Mouse (Mus musculus): ENCODE results near the gene Zbtb18. TPM values are rescaled to one million over a fixed set of nuclear protein-coding genes. Genes with fewer than 3 reads are reported as not detected.
"Not testable (repeated sequence)": the region's sequence is repeated elsewhere in the genome, so short reads cannot be mapped to it uniquely, and the experiment has no call there.

Gene Zbtb18
- polyA plus RNA-seq, 1 experiment from 2014 or later = 1.3 TPM

- no peak overlapping the region for H3K4me2 ChIP-seq (ENCODE audit: low read depth, low read length)
- 50% methylated on average over 7 of the region's 7 CpGs for WGBS
Observed at GRCm38 (mm10) chr1:177445461-177446130, 3.4 kb downstream of the Zbtb18 start.

GRCm38 (mm10) chr1:177447086-177447485, 4.9 kb downstream of the Zbtb18 start:
- peaks cover 12% of the 10 kb centered on the region for H3K36me3 ChIP-seq (ENCODE audit: control insufficient read depth, insufficient read depth, low read length)
- H3K9me3 ChIP-seq (ENCODE audit: control insufficient read depth, low read length) = no peaks in the 10 kb centered on the region
- WGBS = 71% methylated on average over 9 of the region's 9 CpGs
- no peak overlapping the region for H3K27ac ChIP-seq (ENCODE audit: low read length)
- H3K4me1 ChIP-seq (ENCODE audit: control insufficient read depth, insufficient read depth, low read length) = peaks cover 6% of the 10 kb centered on the region; the same call in 1 of the 2 replicates
- no peak overlapping the region for H3K4me2 ChIP-seq (ENCODE audit: low read depth, low read length)
- no peak for ATAC-seq
- no peak overlapping the region for H3K9ac ChIP-seq (ENCODE audit: low read depth, low read length)
- H3K4me3 ChIP-seq (ENCODE audit: low read length) = no peak overlapping the region
- no peaks in the 10 kb centered on the region for H3K27me3 ChIP-seq (replicated peaks; ENCODE audit: control insufficient read depth, insufficient read depth, low read length)

More at GRCm38 (mm10) chr1:177445461-177446130, 3.4 kb downstream of the Zbtb18 start:
- peaks cover 12% of the 10 kb centered on the region for H3K36me3 ChIP-seq (ENCODE audit: control insufficient read depth, insufficient read depth, low read length)
- no peaks in the 10 kb centered on the region for H3K9me3 ChIP-seq (ENCODE audit: control insufficient read depth, low read length)
- no peak overlapping the region for H3K4me3 ChIP-seq (ENCODE audit: low read length)
- ATAC-seq = no peak
- H3K27ac ChIP-seq (ENCODE audit: low read length) = no peak overlapping the region
- H3K4me1 ChIP-seq (ENCODE audit: control insufficient read depth, insufficient read depth, low read length) = peaks cover 6% of the 10 kb centered on the region; the same call in 1 of the 2 replicates
- H3K27me3 ChIP-seq (replicated peaks; ENCODE audit: control insufficient read depth, insufficient read depth, low read length) = no peaks in the 10 kb centered on the region
- H3K9ac ChIP-seq (ENCODE audit: low read depth, low read length) = no peak overlapping the region

DNA sequence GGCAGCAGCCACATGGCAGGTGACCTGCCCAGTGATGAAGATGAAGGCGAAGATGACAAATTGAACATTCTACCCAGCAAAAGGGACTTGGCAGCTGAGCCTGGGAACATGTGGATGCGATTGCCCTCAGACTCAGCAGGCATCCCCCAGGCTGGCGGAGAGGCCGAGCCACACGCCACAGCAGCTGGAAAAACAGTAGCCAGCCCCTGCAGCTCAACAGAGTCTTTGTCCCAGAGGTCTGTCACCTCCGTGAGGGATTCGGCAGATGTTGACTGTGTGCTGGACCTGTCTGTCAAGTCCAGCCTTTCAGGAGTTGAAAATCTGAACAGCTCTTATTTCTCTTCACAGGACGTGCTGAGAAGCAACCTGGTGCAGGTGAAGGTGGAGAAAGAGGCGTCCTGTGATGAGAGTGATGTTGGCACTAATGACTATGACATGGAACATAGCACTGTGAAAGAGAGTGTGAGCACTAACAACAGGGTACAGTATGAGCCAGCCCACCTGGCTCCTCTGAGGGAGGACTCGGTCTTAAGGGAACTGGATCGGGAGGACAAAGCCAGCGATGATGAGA, 5.5 kb downstream of the Zbtb18 start:
- WGBS = 85% methylated on average over 12 of the region's 12 CpGs
- Histone ChIP-seq H3K27me3 (replicated peaks; ENCODE audit: control insufficient read depth, insufficient read depth, low read length) (no peaks in the 10 kb centered on the region), H3K36me3 (ENCODE audit: control insufficient read depth, insufficient read depth, low read length) (peaks cover 12% of the 10 kb centered on the region), H3K4me1 (ENCODE audit: control insufficient read depth, insufficient read depth, low read length) (peaks cover 6% of the 10 kb centered on the region; the same call in 1 of the 2 replicates), H3K9ac (ENCODE audit: low read depth, low read length) (no peak overlapping the region), H3K4me3 (ENCODE audit: low read length) (no peak overlapping the region), H3K27ac (ENCODE audit: low read length) (no peak overlapping the region), H3K4me2 (ENCODE audit: low read depth, low read length) (no peak overlapping the region), H3K9me3 (ENCODE audit: control insufficient read depth, low read length) (no peaks in the 10 kb centered on the region)
- no peak for ATAC-seq

GRCm38 (mm10) chr1:177448121-177448561, 6.0 kb downstream of the Zbtb18 start:
- no peak overlapping the region; the same call in 1 of the 2 replicates for H3K27ac ChIP-seq (ENCODE audit: low read length)
- H3K4me1 ChIP-seq (ENCODE audit: control insufficient read depth, insufficient read depth, low read length) = peaks cover 6% of the 10 kb centered on the region; the same call in 1 of the 2 replicates
- H3K4me3 ChIP-seq (ENCODE audit: low read length) = no peak overlapping the region
- 88% methylated on average over 25 of the region's 25 CpGs for WGBS
- no peak overlapping the region for H3K4me2 ChIP-seq (ENCODE audit: low read depth, low read length)
- no peak overlapping the region for H3K9ac ChIP-seq (ENCODE audit: low read depth, low read length)
- no peaks in the 10 kb centered on the region for H3K9me3 ChIP-seq (ENCODE audit: control insufficient read depth, low read length)
- H3K27me3 ChIP-seq (replicated peaks; ENCODE audit: control insufficient read depth, insufficient read depth, low read length) = no peaks in the 10 kb centered on the region
- peaks cover 12% of the 10 kb centered on the region for H3K36me3 ChIP-seq (ENCODE audit: control insufficient read depth, insufficient read depth, low read length)
- ATAC-seq = no peak

DNA sequence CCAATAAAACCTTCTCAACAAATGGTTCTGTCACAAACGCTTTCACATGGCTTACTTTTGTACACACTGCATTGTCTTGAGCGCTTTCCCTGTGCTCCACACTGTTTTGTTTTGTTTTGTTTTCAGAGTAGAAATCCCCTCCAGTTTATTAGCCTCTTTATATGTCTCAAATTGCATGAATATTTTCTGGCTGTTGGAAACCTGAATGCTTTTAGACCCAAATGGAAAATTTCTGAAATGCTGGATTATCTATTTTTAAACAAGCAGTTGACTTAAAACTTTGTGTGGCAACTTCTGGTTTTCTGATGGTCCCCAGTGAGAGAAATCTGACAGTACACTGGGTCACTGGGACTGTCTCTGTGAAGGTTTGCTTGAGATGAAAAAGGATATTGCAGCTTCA, 6.8 kb downstream of the Zbtb18 start:
- H3K9ac ChIP-seq (ENCODE audit: low read depth, low read length) = no peak overlapping the region
- H3K27ac ChIP-seq (ENCODE audit: low read length) = no peak overlapping the region
- no peak for ATAC-seq
- no peaks in the 10 kb centered on the region for H3K27me3 ChIP-seq (replicated peaks; ENCODE audit: control insufficient read depth, insufficient read depth, low read length)
- no peak overlapping the region for H3K4me3 ChIP-seq (ENCODE audit: low read length)
- 79% methylated on average over 2 of the region's 2 CpGs for WGBS
- H3K4me2 ChIP-seq (ENCODE audit: low read depth, low read length) = no peak overlapping the region
- H3K36me3 ChIP-seq (ENCODE audit: control insufficient read depth, insufficient read depth, low read length) = peaks cover 12% of the 10 kb centered on the region
- peaks cover 3% of the 10 kb centered on the region; the same call in 1 of the 2 replicates for H3K4me1 ChIP-seq (ENCODE audit: control insufficient read depth, insufficient read depth, low read length)
- no peaks in the 10 kb centered on the region for H3K9me3 ChIP-seq (ENCODE audit: control insufficient read depth, low read length)

DNA sequence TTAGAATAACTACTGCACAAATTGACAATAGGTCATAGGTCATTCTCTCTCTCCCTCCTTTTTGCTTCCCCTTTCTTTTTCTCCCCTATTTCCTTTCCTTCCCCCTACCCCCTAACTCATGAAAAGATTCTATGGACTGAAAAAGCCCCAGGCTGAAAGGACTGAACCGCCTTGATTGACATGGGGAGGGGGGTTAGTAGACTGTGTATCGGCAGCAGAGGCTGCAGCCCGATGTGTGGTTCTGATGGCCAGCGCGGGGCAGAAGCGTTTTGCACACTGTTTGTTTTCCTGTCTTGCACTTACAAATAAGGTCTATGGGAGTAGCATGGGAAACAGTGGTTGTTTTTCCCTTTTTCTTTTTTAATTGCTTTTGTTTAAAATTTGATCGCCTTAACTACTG, 7.7 kb downstream of the Zbtb18 start:
- WGBS = 73% methylated on average over 7 of the region's 7 CpGs
- H3K4me2 ChIP-seq (ENCODE audit: low read depth, low read length); H3K4me1 ChIP-seq (ENCODE audit: control insufficient read depth, insufficient read depth, low read length); ATAC-seq; H3K27me3 ChIP-seq (replicated peaks; ENCODE audit: control insufficient read depth, insufficient read depth, low read length); H3K27ac ChIP-seq (ENCODE audit: low read length); H3K9ac ChIP-seq (ENCODE audit: low read depth, low read length); H3K9me3 ChIP-seq (ENCODE audit: control insufficient read depth, low read length); H3K4me3 ChIP-seq (ENCODE audit: low read length): not testable (repeated sequence)
- H3K36me3 ChIP-seq (ENCODE audit: control insufficient read depth, insufficient read depth, low read length) = peaks cover 12% of the 10 kb centered on the region

DNA sequence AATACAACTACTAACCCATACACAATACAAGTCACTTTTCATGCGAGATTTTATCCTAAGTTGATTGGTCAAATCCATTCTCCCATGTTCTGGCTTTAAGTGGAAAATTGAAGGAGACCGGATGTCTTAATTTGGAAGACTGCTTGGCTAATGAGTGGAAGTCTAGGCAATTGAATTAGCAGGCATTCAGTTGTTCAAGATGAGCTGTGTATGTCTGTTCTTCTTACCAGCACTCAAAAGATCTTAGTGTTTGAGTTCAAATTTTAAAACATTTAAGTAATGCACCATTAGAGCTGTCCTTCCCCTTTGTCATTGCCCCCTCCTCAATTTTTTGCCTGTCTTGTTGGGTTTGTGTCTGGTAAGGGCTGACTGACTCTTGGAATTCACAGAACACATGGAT, 8.9 kb downstream of the Zbtb18 start:
- no peak for ATAC-seq
- no peaks in the 10 kb centered on the region for H3K27me3 ChIP-seq (replicated peaks; ENCODE audit: control insufficient read depth, insufficient read depth, low read length)
- peaks cover 3% of the 10 kb centered on the region; the same call in 1 of the 2 replicates for H3K4me1 ChIP-seq (ENCODE audit: control insufficient read depth, insufficient read depth, low read length)
- no peak overlapping the region for H3K9ac ChIP-seq (ENCODE audit: low read depth, low read length)
- WGBS = 76% methylated on average over 2 of the region's 2 CpGs
- peaks cover 12% of the 10 kb centered on the region for H3K36me3 ChIP-seq (ENCODE audit: control insufficient read depth, insufficient read depth, low read length)
- no peaks in the 10 kb centered on the region for H3K9me3 ChIP-seq (ENCODE audit: control insufficient read depth, low read length)
- no peak overlapping the region for H3K4me3 ChIP-seq (ENCODE audit: low read length)
- H3K27ac ChIP-seq (ENCODE audit: low read length) = no peak overlapping the region
- H3K4me2 ChIP-seq (ENCODE audit: low read depth, low read length) = no peak overlapping the region

- H3K36me3 ChIP-seq (ENCODE audit: control insufficient read depth, insufficient read depth, low read length) = peaks cover 12% of the 10 kb centered on the region
- H3K4me2 ChIP-seq (ENCODE audit: low read depth, low read length) = no peak overlapping the region
- H3K4me1 ChIP-seq (ENCODE audit: control insufficient read depth, insufficient read depth, low read length) = peaks cover 3% of the 10 kb centered on the region; the same call in 1 of the 2 replicates
- 69% methylated on average over 4 of the region's 4 CpGs for WGBS
- no peaks in the 10 kb centered on the region for H3K27me3 ChIP-seq (replicated peaks; ENCODE audit: control insufficient read depth, insufficient read depth, low read length)
- no peak overlapping the region for H3K27ac ChIP-seq (ENCODE audit: low read length)
- no peak overlapping the region for H3K4me3 ChIP-seq (ENCODE audit: low read length)
- H3K9me3 ChIP-seq (ENCODE audit: control insufficient read depth, low read length) = no peaks in the 10 kb centered on the region
- no peak for ATAC-seq
- H3K9ac ChIP-seq (ENCODE audit: low read depth, low read length) = no peak overlapping the region
Observed at GRCm38 (mm10) chr1:177451991-177452431, 9.9 kb downstream of the Zbtb18 start.

- Histone ChIP-seq H3K36me3 (ENCODE audit: control insufficient read depth, insufficient read depth, low read length) (peaks cover 5% of the 10 kb centered on the region), H3K4me3 (ENCODE audit: low read length) (no peak overlapping the region), H3K4me1 (ENCODE audit: control insufficient read depth, insufficient read depth, low read length) (no peaks in the 10 kb centered on the region), H3K9ac (ENCODE audit: low read depth, low read length) (no peak overlapping the region), H3K4me2 (ENCODE audit: low read depth, low read length) (no peak overlapping the region), H3K27ac (ENCODE audit: low read length) (no peak overlapping the region), H3K27me3 (replicated peaks; ENCODE audit: control insufficient read depth, insufficient read depth, low read length) (no peaks in the 10 kb centered on the region), H3K9me3 (ENCODE audit: control insufficient read depth, low read length) (no peaks in the 10 kb centered on the region)
- WGBS = 73% methylated on average over 5 of the region's 5 CpGs
- no peak for ATAC-seq
Observed at GRCm38 (mm10) chr1:177452987-177453386, 10.8 kb downstream of the Zbtb18 start.

Data from intestine, embryonic 16.5 days (tissue).